Mouse (Mus musculus) G1E-ER4 (cell line): ENCODE measurements around the gene Rab3b. TPM values are rescaled to one million over a fixed set of nuclear protein-coding genes. Genes with fewer than 3 reads are reported as not detected.

Experiments
- GATA1 ChIP-seq: IDR thresholded peaks from one replicate; pipeline ENCODE4 v1.8.0; 2012; ENCODE audit warnings: low read length, inconsistent platforms
- polyA plus RNA-seq: library from polyadenylated mRNA; stranded (reverse); fragments of >175 nt; gene quantifications from 2 replicates; pipeline ENCODE4 v1.2.3, GENCODE M21; 2012

Gene Rab3b
- polyA plus RNA-seq, 1 experiment, result not detected

DNA sequence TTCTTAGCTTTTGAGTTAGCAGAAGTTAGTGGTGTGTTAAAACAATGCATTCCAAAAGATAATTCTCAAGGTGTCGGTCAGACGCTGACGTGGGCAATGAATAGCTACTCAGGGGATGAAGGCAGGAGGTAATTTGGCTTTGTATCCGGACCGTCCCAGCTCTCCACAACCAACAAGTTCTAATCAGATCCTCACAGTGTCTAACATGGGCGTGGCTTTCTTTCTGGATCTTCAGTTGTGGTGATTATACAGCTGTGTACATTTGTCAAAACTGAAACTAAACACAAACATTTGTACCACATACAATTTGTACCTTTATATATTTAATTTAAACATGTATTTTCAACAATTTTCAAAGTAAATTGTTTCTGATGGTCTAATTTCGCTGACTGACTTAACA is 12.1 kb upstream of the Rab3b start:
- no peak for TF ChIP-seq GATA1

DNA sequence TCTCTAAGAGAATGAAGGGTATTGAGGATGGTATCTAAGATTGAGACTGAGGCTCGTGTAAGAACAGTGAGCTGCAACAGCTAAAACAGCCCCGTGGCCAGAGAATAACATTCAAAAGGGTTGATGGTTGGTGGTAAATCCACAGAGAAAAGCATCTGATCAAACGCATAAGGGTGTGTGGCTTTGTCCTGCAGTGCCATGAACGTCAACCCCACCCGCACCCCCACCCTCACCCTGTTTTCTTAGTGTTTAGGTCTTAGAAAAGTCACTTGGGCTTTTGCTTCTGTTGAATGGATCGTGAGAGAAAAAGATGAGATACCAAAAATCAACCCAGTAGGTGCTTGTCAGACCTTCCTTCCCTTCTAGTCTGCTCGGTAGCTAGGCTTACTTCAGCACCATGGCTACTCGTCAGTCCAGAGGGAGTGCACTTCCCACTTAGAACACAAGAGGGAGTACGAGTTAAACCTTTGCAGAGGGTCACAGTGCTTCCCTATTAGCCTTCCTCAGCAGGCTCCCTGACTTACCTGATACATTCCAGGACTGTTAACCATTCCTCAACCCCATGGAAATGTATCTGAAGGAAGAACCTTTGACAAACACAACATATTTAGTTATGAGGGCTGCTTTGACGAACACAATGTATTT is 9.0 kb upstream of the Rab3b start:
- TF ChIP-seq GATA1, result no peak

DNA sequence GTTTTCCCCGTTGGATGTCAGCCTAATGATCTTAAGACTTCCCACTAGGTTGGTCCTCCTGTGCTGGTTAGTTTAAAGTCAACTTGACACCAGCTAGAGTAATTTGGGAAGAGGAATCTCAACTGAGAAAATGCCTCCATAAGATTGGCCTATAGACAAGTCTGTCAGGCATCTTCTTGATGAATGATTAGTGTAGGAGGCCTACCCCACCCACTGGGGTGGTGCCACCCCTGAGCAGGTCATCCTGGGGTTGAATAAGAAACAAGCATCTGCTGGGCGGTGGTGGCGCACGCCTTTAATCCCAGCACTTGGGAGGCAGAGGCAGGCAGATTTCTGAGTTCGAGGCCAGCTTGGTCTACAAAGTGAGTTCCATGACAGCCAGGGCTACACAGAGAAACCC is 5.1 kb upstream of the Rab3b start:
- no peak for TF ChIP-seq GATA1

DNA sequence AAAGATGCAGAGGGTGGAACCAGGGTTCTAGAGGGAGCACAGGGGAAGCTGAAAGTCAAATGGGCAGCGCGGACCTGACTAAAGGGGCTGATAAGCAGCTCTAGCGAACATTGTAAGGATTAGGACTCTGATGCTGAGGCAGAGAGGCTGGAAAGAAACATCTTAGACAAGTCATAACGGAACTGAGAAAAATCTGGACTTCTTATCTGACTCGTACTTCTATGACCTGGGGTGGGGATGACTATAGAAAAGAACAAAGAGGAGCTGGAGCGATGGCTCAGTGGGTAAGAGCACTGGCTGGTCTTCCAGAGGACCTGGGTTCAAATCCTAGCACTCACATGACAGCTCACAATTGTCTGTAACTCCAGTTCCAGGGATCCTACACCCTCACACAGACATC is 962 bp upstream of the Rab3b start:
- no peak for TF ChIP-seq GATA1

DNA sequence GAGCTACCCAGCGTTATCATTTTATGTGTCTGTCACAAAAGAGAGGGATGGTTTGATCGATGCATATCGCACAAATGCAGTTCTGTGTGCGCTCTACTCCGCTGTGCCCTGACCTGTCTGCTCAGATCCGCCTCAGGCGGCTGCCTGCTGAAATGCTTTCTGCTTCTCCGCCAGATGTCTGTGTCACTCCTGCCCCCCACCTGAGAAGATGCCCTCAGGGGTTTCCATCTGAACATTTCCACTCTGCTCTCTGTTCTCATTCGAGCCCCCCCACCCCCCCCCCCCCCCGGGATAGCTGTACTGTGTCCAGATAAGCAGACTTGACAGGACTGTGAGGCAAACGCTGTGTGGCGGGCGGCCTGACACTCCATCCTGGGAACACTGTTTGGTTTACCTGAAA is 5.0 kb downstream of the Rab3b start:
- no peak for TF ChIP-seq GATA1

DNA sequence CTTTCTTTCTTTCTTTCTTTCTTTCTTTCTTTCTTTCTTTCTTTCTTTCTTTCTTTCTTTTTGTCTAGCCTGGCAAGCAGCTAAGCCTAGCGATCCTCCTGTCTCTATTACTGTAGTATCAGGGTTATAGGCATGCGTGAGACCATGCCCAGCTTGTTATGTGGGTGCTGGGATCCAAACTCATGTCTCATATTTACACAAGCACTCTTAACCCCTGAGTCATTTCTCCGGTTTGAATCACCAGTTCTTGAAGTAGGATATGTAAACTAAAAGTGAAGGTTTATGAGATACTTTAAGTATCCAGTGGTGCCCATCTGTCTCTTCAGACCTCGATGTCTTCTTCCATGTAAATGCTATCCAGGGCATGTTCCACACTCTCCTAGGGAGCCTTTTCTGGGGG is 8.6 kb downstream of the Rab3b start:
- TF ChIP-seq GATA1, result no peak

DNA sequence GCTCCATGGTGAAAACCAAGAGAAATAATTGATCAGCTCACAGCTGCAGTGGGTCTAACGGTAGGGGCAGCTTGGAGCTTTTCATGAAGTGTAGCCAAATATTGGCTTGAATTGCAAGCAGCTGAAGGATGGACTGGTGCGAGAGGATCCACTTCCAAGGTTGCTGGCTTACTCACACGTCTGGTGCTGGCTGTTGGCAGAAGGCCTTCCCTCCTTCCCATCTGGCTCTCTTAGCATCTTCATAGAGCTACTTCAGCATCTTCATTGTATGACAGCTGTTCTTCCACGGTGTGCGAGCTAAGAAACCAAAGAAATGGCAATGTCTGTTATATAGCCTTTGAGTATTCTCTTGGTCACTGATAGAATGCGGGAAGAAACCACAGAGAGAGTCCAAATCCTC is 12.0 kb downstream of the Rab3b start:
- TF ChIP-seq GATA1, result no peak

DNA sequence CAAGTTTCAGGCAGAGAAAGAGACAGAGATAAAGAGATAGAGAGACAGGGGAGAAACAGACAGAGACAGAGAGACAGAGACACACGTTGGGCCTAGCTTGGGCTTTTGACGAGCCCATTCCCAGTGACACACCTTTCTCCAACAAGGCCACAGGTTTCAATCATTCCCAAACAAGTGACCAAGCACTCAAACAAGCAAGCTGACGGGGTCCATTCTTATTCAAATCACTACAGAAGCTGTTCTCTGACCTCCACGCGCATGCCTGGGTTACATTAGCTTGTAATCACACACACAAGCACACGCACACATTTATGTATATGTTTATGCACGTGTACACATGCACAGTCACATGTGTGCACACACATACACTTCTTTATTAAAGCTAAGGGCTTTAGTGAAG is 21.6 kb downstream of the Rab3b start:
- TF ChIP-seq GATA1, result no peak

DNA sequence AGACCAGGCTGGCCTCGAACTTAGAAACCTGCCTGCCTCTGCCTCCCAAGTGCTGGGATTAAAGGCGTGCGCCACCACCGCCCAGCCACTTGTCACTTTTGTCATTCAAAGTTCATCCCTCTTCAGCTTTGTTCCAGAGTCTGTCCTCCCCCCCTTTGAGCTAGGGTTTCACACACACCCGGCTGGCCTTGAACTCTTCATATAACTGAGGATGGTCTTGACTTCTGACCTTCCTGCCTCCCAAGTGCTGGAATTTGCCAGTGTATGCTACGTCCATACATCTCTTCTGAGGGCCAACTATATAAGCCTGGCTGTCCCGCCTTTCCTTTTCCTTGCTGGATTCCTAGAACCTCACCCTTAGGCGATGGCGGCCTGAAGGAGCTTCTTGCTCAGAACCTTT is 24.0 kb downstream of the Rab3b start:
- TF ChIP-seq GATA1, result no peak

DNA sequence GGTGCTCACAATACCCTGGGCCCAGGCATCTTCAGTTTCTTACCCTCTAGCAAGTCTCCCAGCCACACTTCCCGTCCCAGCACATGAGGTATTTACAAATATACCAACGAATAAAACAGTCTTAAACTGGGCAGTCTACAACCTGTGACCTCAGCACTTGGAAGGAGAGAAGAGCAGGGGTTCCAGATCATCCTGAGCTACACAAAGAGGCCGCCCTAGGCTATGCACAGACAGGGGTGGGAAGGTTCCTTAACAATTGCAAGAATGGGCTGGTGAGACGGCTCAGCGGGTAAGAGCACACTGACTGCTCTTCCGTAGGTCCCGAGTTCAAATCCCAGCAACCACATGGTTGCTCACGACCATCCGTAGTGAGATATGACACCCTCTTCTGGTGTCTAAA is 24.5 kb downstream of the Rab3b start:
- TF ChIP-seq GATA1, result no peak

DNA sequence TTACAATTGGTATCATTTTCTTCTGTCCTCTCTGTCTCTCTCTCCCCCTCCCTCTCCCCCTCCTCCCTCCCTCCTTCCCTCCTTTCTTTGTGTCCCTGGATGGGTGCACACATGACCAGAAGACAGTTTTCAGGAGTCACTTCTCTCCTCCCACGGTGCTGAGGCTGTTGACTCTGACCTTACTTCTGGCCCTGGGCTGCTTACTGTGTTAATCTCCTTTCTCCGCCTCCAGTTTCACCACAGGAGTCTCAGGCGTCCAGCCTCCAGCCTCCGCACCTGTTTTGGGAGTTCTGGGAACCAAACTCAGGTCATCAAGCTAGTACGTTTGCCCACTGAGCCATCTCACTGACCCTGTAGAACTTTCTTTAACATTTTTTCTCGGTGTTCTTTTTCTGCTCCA is 25.2 kb downstream of the Rab3b start:
- no peak for TF ChIP-seq GATA1

DNA sequence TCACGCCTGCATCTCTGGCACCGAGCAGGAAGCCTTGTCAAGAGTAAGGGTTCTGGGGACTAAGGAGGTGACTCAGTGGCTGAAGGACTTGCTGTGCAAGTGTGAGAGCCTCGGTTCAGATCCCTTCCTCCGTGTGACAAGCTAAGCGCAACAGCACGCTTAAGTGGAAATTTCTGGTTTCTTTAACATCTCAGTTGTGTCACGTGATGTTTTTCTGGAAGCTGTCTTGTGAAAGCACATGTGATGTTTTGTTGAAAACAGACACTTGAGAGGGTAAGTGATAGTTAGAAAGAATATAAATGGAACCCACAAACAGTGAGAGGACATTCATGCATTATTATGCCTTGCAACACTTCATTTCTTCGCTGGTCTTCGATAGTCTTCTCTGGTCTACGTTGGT is 25.9 kb downstream of the Rab3b start:
- no peak for TF ChIP-seq GATA1

DNA sequence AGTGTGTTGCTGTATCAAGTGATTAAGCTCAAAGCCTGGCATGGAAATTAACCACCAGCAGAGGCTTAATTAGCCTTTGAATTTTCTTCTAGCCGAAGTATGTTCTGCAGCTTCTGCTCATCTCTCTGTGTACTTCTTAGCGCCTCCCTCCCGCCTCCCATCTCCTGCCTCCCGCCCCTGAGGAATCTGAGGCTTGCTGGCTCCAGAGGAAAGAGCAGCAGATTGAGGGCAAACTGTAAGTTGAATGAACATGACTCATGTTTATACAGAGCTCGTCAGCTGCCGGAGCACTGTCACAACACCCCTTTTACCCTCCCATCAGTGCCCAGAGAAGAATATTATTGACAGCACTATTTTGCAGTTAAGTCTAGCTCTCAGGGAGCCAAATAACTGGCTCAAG is 27.0 kb downstream of the Rab3b start:
- TF ChIP-seq GATA1, result no peak

DNA sequence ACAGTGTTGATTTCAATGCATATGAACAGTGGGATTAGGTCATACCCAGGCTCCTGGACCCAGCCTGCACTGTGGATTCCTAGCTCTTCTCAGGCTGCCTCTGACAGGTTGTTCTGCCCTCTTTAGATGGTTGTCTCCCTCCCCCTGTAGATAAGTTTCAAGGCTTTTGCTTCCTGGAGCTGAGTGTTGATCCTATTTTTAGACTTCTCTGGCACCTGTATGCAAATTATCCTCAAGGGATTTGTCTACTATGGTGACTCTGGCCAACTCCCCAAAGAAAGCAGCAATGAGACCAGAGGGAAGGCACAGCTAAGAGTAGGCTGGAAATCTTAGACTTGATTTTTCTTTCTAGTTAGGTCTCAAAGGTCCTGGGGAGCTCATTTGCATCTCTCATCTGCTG is 28.6 kb downstream of the Rab3b start:
- TF ChIP-seq GATA1, result no peak

DNA sequence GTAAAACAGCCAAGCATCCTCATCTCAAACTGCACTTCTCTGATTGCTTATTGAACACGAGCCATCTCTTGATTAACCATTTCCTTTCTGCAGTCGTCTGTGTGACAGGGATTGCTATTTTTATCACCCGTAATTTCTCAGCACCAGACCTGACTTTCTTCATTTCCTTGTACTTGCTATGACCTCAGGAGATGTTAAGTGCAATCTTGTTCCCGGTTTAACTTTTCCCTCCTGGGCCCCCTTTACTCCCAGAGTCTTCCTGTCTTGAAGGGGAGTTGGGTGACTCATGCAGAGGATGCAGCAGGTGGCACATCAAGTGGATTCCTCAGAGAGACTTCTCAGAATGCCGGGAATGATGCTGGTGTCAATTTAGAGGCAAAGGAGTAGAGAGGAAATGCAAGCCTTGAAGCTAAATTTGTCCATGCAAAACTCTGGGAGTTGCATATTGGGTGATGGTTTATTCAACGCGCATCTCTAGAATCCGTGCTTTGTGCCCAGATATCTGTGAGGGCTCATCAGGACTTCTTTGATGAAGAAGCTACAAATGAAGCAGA is 31.1 kb downstream of the Rab3b start:
- TF ChIP-seq GATA1, result no peak

DNA sequence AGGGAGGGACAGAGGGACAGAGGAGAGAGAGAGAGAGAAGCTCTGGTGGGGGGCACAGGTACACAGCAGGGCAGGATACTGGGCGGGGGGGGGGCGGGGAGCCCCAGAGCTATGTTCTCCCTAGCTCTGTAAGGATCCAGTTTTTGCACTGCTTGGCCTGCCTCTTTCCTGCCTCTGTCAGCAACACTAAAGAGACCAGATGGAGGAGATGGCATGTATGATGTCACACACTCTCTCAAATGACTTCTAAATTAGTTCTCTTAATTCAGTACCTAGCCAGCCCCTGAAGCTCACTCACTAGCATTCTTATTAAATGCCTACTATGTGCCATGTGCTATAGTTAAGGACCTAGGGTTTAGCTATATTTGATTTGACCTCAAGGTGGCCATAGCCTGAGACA is 33.0 kb downstream of the Rab3b start:
- no peak for TF ChIP-seq GATA1

DNA sequence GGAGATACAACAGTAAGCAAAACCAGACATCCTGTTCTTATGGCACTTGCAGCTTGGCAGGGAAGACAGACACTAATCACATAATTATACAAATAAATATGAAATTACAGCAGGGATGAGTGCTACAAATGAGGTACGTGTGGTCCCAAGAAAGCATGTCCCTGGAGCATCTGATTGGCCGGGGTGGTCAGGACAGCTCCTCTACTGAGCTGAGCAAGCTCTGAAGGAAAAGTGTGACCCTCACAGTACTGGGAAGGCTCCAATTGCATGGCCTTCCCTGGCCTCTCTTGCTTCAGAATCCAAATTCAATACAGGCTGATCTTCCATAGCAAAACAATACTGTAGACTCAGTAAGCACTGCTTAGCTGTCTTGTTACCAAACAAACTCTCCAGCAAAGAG is 34.3 kb downstream of the Rab3b start:
- no peak for TF ChIP-seq GATA1

DNA sequence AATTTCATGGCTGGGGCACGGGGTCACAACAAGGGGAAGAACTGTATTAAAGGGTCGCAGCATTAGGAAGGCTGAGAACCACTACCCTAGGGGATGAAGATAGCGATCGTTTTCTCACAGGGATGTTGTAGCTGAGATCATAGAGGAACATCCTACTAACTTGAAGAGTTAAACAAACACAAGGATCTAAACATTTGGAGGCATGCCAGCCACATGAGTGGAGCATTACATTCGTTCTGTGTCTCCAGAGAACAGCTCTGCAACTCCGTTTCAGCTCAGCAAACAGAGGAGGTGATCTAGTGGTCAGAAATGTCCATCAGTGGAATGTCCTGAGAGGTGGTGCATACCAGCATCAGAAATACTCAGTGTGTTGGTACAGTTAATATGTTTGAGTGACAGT is 35.5 kb downstream of the Rab3b start:
- no peak for TF ChIP-seq GATA1
